ENCODE assay signal across 25 mouse cellular contexts in the genomic region with DNA sequence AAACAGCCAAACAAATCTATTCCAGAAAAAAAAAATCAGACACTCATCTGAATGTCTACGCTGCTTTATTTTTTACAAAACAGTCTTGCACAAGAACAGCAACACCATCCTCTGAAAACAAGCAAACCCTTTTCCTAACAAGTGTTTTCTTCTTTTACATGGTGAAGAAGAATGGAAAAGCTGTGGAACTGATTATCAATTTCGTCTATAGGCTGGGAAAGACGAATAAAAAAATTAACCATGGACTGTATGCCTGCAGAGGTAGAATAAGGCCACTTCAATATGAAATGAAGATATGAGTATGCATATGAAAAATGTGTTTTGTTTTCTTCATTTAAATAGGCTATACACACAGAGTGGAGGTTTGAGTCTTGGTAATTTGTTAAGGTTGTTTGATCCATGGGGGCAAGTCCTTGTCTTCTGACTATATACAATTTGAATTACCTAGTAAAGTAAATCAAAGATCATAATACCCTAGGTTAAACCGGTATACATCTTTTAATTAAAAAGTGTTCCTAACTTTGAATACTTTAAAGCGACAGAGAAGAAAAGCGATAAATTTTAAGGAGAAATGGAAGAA. TPM values are rescaled to one million over a fixed set of nuclear protein-coding genes. Genes with fewer than 3 reads are reported as not detected.
DNase-seq lines count a peak whose midpoint lies in the region; ATAC-seq and TF ChIP-seq lines count a peak whose summit lies in the region.
"Had no signal": no experiment of that assay in that cellular context is flagged by ENCODE, and none has a peak within 500 bp of the region (broad histone marks: within the 10 kb centered on the region; RNA-seq: fewer than 3 reads in every experiment).

No protein-coding gene starts in this region.

- no peak overlapping the region for H3K9ac ChIP-seq in embryonic facial prominence, embryonic 11.5 days (replicated peaks; ENCODE audit: low read length)
- H3K9ac ChIP-seq in hindbrain, embryonic 14.5 days: no peak overlapping the region
- H3K9ac ChIP-seq in midbrain, embryonic 14.5 days (replicated peaks; ENCODE audit: low read length): no peak overlapping the region
- no peak overlapping the region for H3K9ac ChIP-seq in midbrain, postnatal 0 days (replicated peaks; ENCODE audit: low read length, poor library complexity, severe bottlenecking)
- H3K9ac ChIP-seq: embryonic facial prominence, embryonic 15.5 days; heart, embryonic 15.5 days had no signal

- no peak for ATAC-seq in embryonic facial prominence, embryonic 11.5 days (replicated peaks; ENCODE audit: insufficient number of reproducible peaks, low FRiP score, low TSS enrichment, low read depth)
- ATAC-seq in hindbrain, embryonic 14.5 days (ENCODE audit: low FRiP score): no peak
- ATAC-seq in midbrain, embryonic 14.5 days (ENCODE audit: low FRiP score, low TSS enrichment): no peak
- ATAC-seq in midbrain, postnatal 0 days (ENCODE audit: low FRiP score): no peak
- no peak for ATAC-seq in erythroid progenitor cell, adult 5-6 weeks (replicated peaks; ENCODE audit: low FRiP score, poor library complexity, severe bottlenecking)
- ATAC-seq: forebrain, embryonic 16.5 days had no signal

- no peak for TF ChIP-seq CTCF in midbrain, postnatal 0 days (IDR thresholded peaks at IDR 0.05)

- WGBS in embryonic facial prominence, embryonic 11.5 days: 10% methylated on average over 6 of the region's 6 CpGs
- WGBS in embryonic facial prominence, embryonic 10.5 days: 7% methylated on average over 6 of the region's 6 CpGs
- 9% methylated on average over 6 of the region's 6 CpGs for WGBS in hindbrain, embryonic 10.5 days
- WGBS in hindbrain, embryonic 14.5 days: 16% methylated on average over 6 of the region's 6 CpGs
- WGBS in midbrain, embryonic 14.5 days: 13% methylated on average over 6 of the region's 6 CpGs
- 16% methylated on average over 6 of the region's 6 CpGs for WGBS in midbrain, postnatal 0 days

- H3K4me1 ChIP-seq in embryonic facial prominence, embryonic 11.5 days (ENCODE audit: control insufficient read depth, insufficient read depth, low read length): peaks cover 2% of the 10 kb centered on the region
- H3K4me1 ChIP-seq in embryonic facial prominence, embryonic 10.5 days: peaks cover 18% of the 10 kb centered on the region
- H3K4me1 ChIP-seq in hindbrain, embryonic 10.5 days (replicated peaks): peaks cover 79% of the 10 kb centered on the region
- peaks cover 8% of the 10 kb centered on the region; the same call in 1 of the 2 replicates for H3K4me1 ChIP-seq in hindbrain, embryonic 14.5 days (replicated peaks; ENCODE audit: control insufficient read depth, insufficient read depth, low read length)
- 0 out of 2 replicates have a peak, but pooled peaks cover 5% of the 10 kb centered on the region for H3K4me1 ChIP-seq in midbrain, embryonic 14.5 days (ENCODE audit: control insufficient read depth, insufficient read depth, low read length)
- no peaks in the 10 kb centered on the region for H3K4me1 ChIP-seq in midbrain, postnatal 0 days (ENCODE audit: insufficient read depth, low read length)

- peak; percentile 18 for DNase-seq in embryonic facial prominence, embryonic 11.5 days (ENCODE audit: low spot score)
- DNase-seq in embryonic facial prominence, embryonic 10.5 days (ENCODE audit: low spot score): no peak
- no peak for DNase-seq in hindbrain, embryonic 10.5 days (ENCODE audit: low spot score)
- no peak for DNase-seq in hindbrain, embryonic 14.5 days (ENCODE audit: low spot score)
- DNase-seq in midbrain, embryonic 14.5 days: peak; percentile 37
- no peak for DNase-seq in midbrain, postnatal 0 days (ENCODE audit: low spot score)
- DNase-seq: adrenal gland, postnatal 14 days; cerebellum, adult 18-20 months; cerebellum, adult 9-11 months; cerebellum, postnatal 36 days; gastrocnemius, postnatal 14 days; heart, adult 2 months; heart, postnatal 14 days; kidney, adult 11 months had no signal

- H3K27me3 ChIP-seq in embryonic facial prominence, embryonic 11.5 days (ENCODE audit: control insufficient read depth, insufficient read depth, low read length): peaks cover 48% of the 10 kb centered on the region
- H3K27me3 ChIP-seq in embryonic facial prominence, embryonic 10.5 days (replicated peaks; ENCODE audit: low read depth, poor library complexity, severe bottlenecking): peaks cover 100% of the 10 kb centered on the region
- peaks cover 99% of the 10 kb centered on the region for H3K27me3 ChIP-seq in hindbrain, embryonic 10.5 days (ENCODE audit: insufficient read depth, poor library complexity, severe bottlenecking)
- peaks cover 97% of the 10 kb centered on the region for H3K27me3 ChIP-seq in hindbrain, embryonic 14.5 days (ENCODE audit: control insufficient read depth, insufficient read depth, low read length)
- peaks cover 84% of the 10 kb centered on the region for H3K27me3 ChIP-seq in midbrain, embryonic 14.5 days (ENCODE audit: control insufficient read depth, insufficient read depth, low read length)
- peaks cover 82% of the 10 kb centered on the region for H3K27me3 ChIP-seq in midbrain, postnatal 0 days (ENCODE audit: insufficient read depth, low read length)

- H3K27ac ChIP-seq in embryonic facial prominence, embryonic 11.5 days (replicated peaks; ENCODE audit: low read depth, low read length): no peak overlapping the region
- H3K27ac ChIP-seq in embryonic facial prominence, embryonic 10.5 days (replicated peaks): no peak overlapping the region
- 0 out of 2 replicates have a peak overlapping the region, but pooled peaks have one; percentile 53 for H3K27ac ChIP-seq in hindbrain, embryonic 10.5 days
- H3K27ac ChIP-seq in hindbrain, embryonic 14.5 days: no peak overlapping the region
- H3K27ac ChIP-seq in midbrain, embryonic 14.5 days (replicated peaks; ENCODE audit: low read depth, low read length): no peak overlapping the region
- no peak overlapping the region for H3K27ac ChIP-seq in midbrain, postnatal 0 days (ENCODE audit: low read depth, low read length)
- H3K27ac ChIP-seq: embryonic facial prominence, embryonic 15.5 days; heart, adult 2 months; heart, embryonic 15.5 days; hindbrain, postnatal 0 days had no signal

- H3K4me3 ChIP-seq in embryonic facial prominence, embryonic 11.5 days (ENCODE audit: low read depth, low read length): no peak overlapping the region
- no peak overlapping the region; the same call in 1 of the 2 replicates for H3K4me3 ChIP-seq in embryonic facial prominence, embryonic 10.5 days
- H3K4me3 ChIP-seq in hindbrain, embryonic 10.5 days: peak overlapping the region; percentile 57; the same call in 1 of the 2 replicates
- H3K4me3 ChIP-seq in hindbrain, embryonic 14.5 days (replicated peaks; ENCODE audit: low read length): no peak overlapping the region
- H3K4me3 ChIP-seq in midbrain, embryonic 14.5 days (replicated peaks; ENCODE audit: low read depth, low read length): no peak overlapping the region
- H3K4me3 ChIP-seq in midbrain, postnatal 0 days (ENCODE audit: low read depth, low read length): no peak overlapping the region
- H3K4me3 ChIP-seq: erythroblast, embryonic 14.5 days; heart, adult 2 months had no signal

- no peaks in the 10 kb centered on the region for H3K36me3 ChIP-seq in embryonic facial prominence, embryonic 11.5 days (replicated peaks; ENCODE audit: control insufficient read depth, insufficient read depth, low read depth, low read length)
- no peaks in the 10 kb centered on the region for H3K36me3 ChIP-seq in embryonic facial prominence, embryonic 10.5 days (replicated peaks)
- H3K36me3 ChIP-seq in hindbrain, embryonic 10.5 days: no peaks in the 10 kb centered on the region
- no peaks in the 10 kb centered on the region for H3K36me3 ChIP-seq in hindbrain, embryonic 14.5 days (replicated peaks; ENCODE audit: control insufficient read depth, insufficient read depth)
- no peaks in the 10 kb centered on the region for H3K36me3 ChIP-seq in midbrain, embryonic 14.5 days (ENCODE audit: control insufficient read depth, insufficient read depth, low read length)
- H3K36me3 ChIP-seq in midbrain, postnatal 0 days (ENCODE audit: insufficient read depth, low read length): no peaks in the 10 kb centered on the region
- H3K36me3 ChIP-seq: embryonic facial prominence, embryonic 15.5 days; heart, embryonic 15.5 days had no signal

- no peak overlapping the region for H3K4me2 ChIP-seq in embryonic facial prominence, embryonic 11.5 days (ENCODE audit: low read depth, low read length)
- H3K4me2 ChIP-seq in hindbrain, embryonic 14.5 days (replicated peaks): no peak overlapping the region
- no peak overlapping the region for H3K4me2 ChIP-seq in midbrain, embryonic 14.5 days (ENCODE audit: low read length)
- no peak overlapping the region for H3K4me2 ChIP-seq in midbrain, postnatal 0 days (ENCODE audit: low read depth, low read length, poor library complexity, severe bottlenecking)
- H3K4me2 ChIP-seq: heart, embryonic 15.5 days had no signal

- H3K9me3 ChIP-seq in embryonic facial prominence, embryonic 11.5 days (replicated peaks; ENCODE audit: control insufficient read depth, low read length): no peaks in the 10 kb centered on the region
- no peaks in the 10 kb centered on the region for H3K9me3 ChIP-seq in embryonic facial prominence, embryonic 10.5 days
- H3K9me3 ChIP-seq in hindbrain, embryonic 10.5 days: no peaks in the 10 kb centered on the region
- no peaks in the 10 kb centered on the region for H3K9me3 ChIP-seq in hindbrain, embryonic 14.5 days (ENCODE audit: control insufficient read depth, low read length)
- no peaks in the 10 kb centered on the region for H3K9me3 ChIP-seq in midbrain, embryonic 14.5 days (ENCODE audit: control insufficient read depth, low read length)
- no peaks in the 10 kb centered on the region for H3K9me3 ChIP-seq in midbrain, postnatal 0 days (ENCODE audit: low read length)
- H3K9me3 ChIP-seq: embryonic facial prominence, embryonic 15.5 days; heart, embryonic 15.5 days had no signal

RNA-seq across cellular contexts. Expression of a gene that starts 4.1 kb away (rescaled TPM):
- polyA plus RNA-seq in embryonic facial prominence, embryonic 11.5 days (2014; fragmentation: Nextera tagmentation; extraction: Ambion mirVana): 6.6 and 6.8 TPM in 2 replicates
- 7.2 and 8.1 TPM in 2 replicates for polyA plus RNA-seq in embryonic facial prominence, embryonic 10.5 days (2016; fragmentation: Nextera tagmentation; extraction: Ambion mirVana)
- polyA plus RNA-seq in hindbrain, embryonic 10.5 days (2016; fragmentation: Nextera tagmentation; extraction: Ambion mirVana): 9.1 and 12.0 TPM in 2 replicates
- 3.3 TPM in 2 replicates for polyA plus RNA-seq in hindbrain, embryonic 14.5 days (2014; fragmentation: Nextera tagmentation; extraction: Ambion mirVana)
- polyA plus RNA-seq in midbrain, embryonic 14.5 days (2014; fragmentation: Nextera tagmentation; extraction: Ambion mirVana): 1.4 and 1.7 TPM in 2 replicates
- 1.9 and 2.7 TPM in 2 replicates for total RNA-seq in midbrain, postnatal 0 days (2014; rRNA removed)
- 0.90 and 1.8 TPM in 2 replicates for polyA plus RNA-seq in midbrain, postnatal 0 days (2015; fragmentation: Nextera tagmentation; extraction: Ambion mirVana)
- not detected in 2 replicates for total RNA-seq in erythroid progenitor cell, adult 5-6 weeks (2015; ENCODE audit: low replicate concordance)
- not detected in 2 replicates for total RNA-seq in erythroid progenitor cell, adult 5-6 weeks (2017; ENCODE audit: low replicate concordance)
- total RNA-seq: adrenal gland, postnatal 14 days; gastrocnemius, adult 18-20 months; gastrocnemius, postnatal 14 days; heart, adult 2 months; heart, postnatal 14 days; hematopoietic stem cell, adult 5-6 weeks; MEL had no signal
- polyA plus RNA-seq: erythroblast, embryonic 14.5 days; gonadal fat pad, adult 2 months; heart, adult 2 months; heart, embryonic 15.5 days; intestine, embryonic 14.5 days had no signal

Comparison
In these comparisons a context has a peak if more than half of its experiments do, and no peak if none do; other contexts are left out.
1. DNase-seq: peak in embryonic facial prominence, embryonic 11.5 days (single experiment) and midbrain, embryonic 14.5 days (single experiment); none in embryonic facial prominence, embryonic 10.5 days (single experiment), hindbrain, embryonic 10.5 days (single experiment), hindbrain, embryonic 14.5 days (single experiment) and midbrain, postnatal 0 days (single experiment).